Mouse (Mus musculus): ENCODE measurements around the gene Gm4881. TPM values are rescaled to one million over a fixed set of nuclear protein-coding genes. Genes with fewer than 3 reads are reported as not detected.

Gm4881 gene
- polyA plus RNA-seq, 1 experiment = 1.4 TPM

DNA sequence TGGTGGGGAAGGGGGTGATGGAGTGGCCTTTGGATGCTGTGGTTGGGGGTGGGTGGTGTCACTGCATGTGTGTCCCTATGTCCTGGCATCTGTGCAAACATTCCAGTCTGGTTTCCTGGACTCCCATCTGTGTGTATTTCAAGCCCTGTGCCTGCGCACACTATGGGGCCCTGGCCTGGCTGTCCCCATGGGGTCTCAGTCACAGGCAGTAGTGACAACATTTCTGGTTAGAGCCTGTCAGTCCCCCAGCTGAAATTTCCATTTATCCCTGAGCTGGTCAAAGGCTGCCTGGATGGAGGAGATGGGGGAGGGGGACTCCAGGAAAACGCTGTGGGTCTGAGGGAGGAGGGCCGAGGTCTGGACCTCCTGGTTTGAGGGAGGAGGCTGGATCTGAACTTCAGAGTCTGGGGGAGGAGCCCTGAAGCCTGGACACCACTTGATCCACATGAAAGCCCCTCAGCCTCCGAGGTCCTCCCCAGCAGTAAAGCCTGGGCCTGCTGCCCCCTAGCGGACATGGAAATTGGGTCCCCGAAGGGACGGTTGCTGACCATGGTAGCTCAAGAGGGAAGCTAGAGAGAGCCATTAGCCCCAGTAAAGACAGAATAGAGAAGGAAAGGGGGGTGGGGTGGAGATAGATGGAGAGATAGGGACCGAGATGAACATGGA, 5.8 kb upstream of the Gm4881 start:
- peaks cover 4% of the 10 kb centered on the region; the same call in 1 of the 2 replicates for H3K4me1 ChIP-seq (ENCODE audit: control insufficient read depth, insufficient read depth, low read length)
- 10% methylated on average over 8 of the region's 8 CpGs for WGBS
- DNase-seq = peak; percentile 57 to 72
- H3K27me3 ChIP-seq (ENCODE audit: control insufficient read depth, insufficient read depth, low read length) = peaks cover 3% of the 10 kb centered on the region; the same call in 1 of the 2 replicates
- TF ChIP-seq CTCF (IDR thresholded peaks at IDR 0.05; ENCODE audit: borderline replicate concordance, insufficient read depth, low read depth, low read length) (peak; percentile 71; the same call in 1 of the 2 replicates), POLR2A (IDR thresholded peaks at IDR 0.05; ENCODE audit: borderline replicate concordance, insufficient read depth, low read length) (no peak)
- H3K4me3 ChIP-seq (replicated peaks; ENCODE audit: insufficient read depth, low read depth, low read length) = no peak overlapping the region
- H3K27ac ChIP-seq (ENCODE audit: insufficient read depth, low read length) = no peak overlapping the region

DNA sequence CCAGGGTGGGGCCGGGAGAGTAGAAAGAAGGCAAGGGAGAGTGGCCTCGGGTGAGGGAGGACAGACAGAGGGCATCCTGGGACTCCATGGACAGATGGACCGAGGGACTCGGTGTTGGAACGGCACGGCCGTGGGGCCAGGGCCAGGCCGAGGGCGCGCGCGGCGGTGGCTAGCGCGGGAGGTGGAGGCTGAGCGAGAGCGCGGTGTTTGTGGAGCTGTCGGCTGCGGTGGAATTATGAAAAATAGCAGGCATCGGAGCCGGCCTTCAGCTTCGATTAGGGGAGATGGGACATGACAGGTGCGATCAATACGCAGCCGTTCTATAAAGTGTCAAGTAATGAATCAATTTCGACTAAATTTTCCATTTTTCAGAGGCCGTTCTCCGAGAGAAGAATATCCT, 4.5 kb upstream of the Gm4881 start:
- no peak overlapping the region for H3K27ac ChIP-seq (ENCODE audit: insufficient read depth, low read length)
- TF ChIP-seq POLR2A (IDR thresholded peaks at IDR 0.05; ENCODE audit: borderline replicate concordance, insufficient read depth, low read length) (no peak), CTCF (IDR thresholded peaks at IDR 0.05; ENCODE audit: borderline replicate concordance, insufficient read depth, low read depth, low read length) (no peak)
- peaks cover 11% of the 10 kb centered on the region; the same call in 1 of the 2 replicates for H3K4me1 ChIP-seq (ENCODE audit: control insufficient read depth, insufficient read depth, low read length)
- peaks cover 5% of the 10 kb centered on the region; the same call in 1 of the 2 replicates for H3K27me3 ChIP-seq (ENCODE audit: control insufficient read depth, insufficient read depth, low read length)
- peak in 1 of 2 experiments; percentile 38 for DNase-seq
- H3K4me3 ChIP-seq (replicated peaks; ENCODE audit: insufficient read depth, low read depth, low read length) = peak overlapping the region; percentile 54
- WGBS = 3% methylated on average over 29 of the region's 29 CpGs

DNA sequence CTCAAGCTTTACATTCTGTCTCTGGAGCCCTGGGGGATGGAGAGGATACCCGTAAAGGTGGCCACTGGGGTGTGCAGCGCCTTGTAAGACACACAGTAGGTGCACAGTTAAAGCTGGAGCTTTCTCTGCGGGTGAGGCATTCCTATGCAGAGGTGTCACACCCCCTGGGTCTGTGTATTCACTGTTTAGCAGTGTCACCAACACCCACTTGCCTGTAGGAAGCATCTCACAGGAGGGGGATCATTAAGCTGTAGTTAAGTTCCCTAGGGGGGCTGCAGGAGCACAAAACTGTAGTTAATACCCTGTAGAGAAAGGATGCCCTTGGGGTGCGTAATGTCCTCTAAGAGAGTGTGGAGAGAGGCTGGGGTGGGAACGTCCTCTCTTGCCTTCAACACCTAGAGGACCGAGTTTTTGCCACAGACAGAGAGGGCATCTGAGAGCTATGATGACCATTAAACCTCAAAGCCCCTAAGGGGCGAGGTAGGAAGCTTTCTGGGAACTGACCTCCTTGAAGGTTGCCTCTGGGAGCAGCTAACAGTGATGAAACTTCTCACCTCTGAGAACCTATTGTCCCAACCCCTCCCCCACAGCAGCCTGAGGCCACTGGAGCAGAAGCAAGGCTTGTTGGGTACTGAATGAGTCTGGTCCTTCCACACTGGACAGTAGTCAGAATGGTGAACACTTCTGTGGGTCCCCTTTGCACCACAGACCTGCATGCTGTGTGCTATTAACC, 3.2 kb upstream of the Gm4881 start:
- peaks cover 8% of the 10 kb centered on the region; the same call in 1 of the 2 replicates for H3K27me3 ChIP-seq (ENCODE audit: control insufficient read depth, insufficient read depth, low read length)
- WGBS = 57% methylated on average over 7 of the region's 7 CpGs
- TF ChIP-seq POLR2A (IDR thresholded peaks at IDR 0.05; ENCODE audit: borderline replicate concordance, insufficient read depth, low read length) (no peak), CTCF (IDR thresholded peaks at IDR 0.05; ENCODE audit: borderline replicate concordance, insufficient read depth, low read depth, low read length) (no peak)

GRCm38 (mm10) chr7:24943641-24944040, 653 bp downstream of the Gm4881 start:
- H3K27me3 ChIP-seq (ENCODE audit: control insufficient read depth, insufficient read depth, low read length) = peaks cover 7% of the 10 kb centered on the region; the same call in 1 of the 2 replicates
- no peak overlapping the region for H3K27ac ChIP-seq (ENCODE audit: insufficient read depth, low read length)
- H3K4me3 ChIP-seq (replicated peaks; ENCODE audit: insufficient read depth, low read depth, low read length) = no peak overlapping the region
- peaks cover 10% of the 10 kb centered on the region; the same call in 1 of the 2 replicates for H3K4me1 ChIP-seq (ENCODE audit: control insufficient read depth, insufficient read depth, low read length)
- no peak for DNase-seq
- 15% methylated on average over 6 of the region's 6 CpGs for WGBS
- TF ChIP-seq CTCF (IDR thresholded peaks at IDR 0.05; ENCODE audit: borderline replicate concordance, insufficient read depth, low read depth, low read length) = no peak
- no peak for TF ChIP-seq POLR2A (IDR thresholded peaks at IDR 0.05; ENCODE audit: borderline replicate concordance, insufficient read depth, low read length)

More for the DNA sequence above, 3.2 kb upstream of the Gm4881 start:
- Histone ChIP-seq H3K27ac (ENCODE audit: insufficient read depth, low read length) (no peak overlapping the region), H3K4me1 (ENCODE audit: control insufficient read depth, insufficient read depth, low read length) (peaks cover 11% of the 10 kb centered on the region; the same call in 1 of the 2 replicates), H3K4me3 (replicated peaks; ENCODE audit: insufficient read depth, low read depth, low read length) (no peak overlapping the region)
- no peak for DNase-seq

GRCm38 (mm10) chr7:24931651-24932050, 12.6 kb downstream of the Gm4881 start:
- Histone ChIP-seq H3K4me3 (replicated peaks; ENCODE audit: insufficient read depth, low read depth, low read length) (no peak overlapping the region), H3K27me3 (ENCODE audit: control insufficient read depth, insufficient read depth, low read length) (peaks cover 8% of the 10 kb centered on the region; the same call in 1 of the 2 replicates), H3K27ac (ENCODE audit: insufficient read depth, low read length) (no peak overlapping the region), H3K4me1 (ENCODE audit: control insufficient read depth, insufficient read depth, low read length) (peaks cover 5% of the 10 kb centered on the region; the same call in 1 of the 2 replicates)
- TF ChIP-seq CTCF (IDR thresholded peaks at IDR 0.05; ENCODE audit: borderline replicate concordance, insufficient read depth, low read depth, low read length) (no peak), POLR2A (IDR thresholded peaks at IDR 0.05; ENCODE audit: borderline replicate concordance, insufficient read depth, low read length) (no peak)
- WGBS = 4% methylated on average over 15 of the region's 15 CpGs
- DNase-seq = no peak

DNA sequence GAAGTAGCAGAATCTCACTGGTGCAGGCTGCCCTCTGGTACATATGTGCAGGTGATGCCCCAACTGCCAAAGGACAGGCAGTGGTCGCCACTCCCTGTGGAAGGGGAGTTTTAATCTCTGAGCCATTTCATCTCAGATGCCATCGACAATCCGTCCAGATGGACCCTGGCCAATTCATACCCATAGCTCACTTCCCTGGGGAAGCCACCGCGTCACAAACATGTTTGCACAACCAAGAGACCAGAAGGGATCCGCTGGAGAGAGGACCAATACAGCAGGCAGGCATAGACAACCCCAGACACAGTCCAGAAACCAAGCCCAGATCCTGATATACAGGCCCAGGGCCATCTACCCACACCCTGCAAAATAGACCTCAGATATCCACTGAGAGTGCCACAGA, 13.8 kb downstream of the Gm4881 start:
- Histone ChIP-seq H3K4me1 (ENCODE audit: control insufficient read depth, insufficient read depth, low read length) (peaks cover 5% of the 10 kb centered on the region; the same call in 1 of the 2 replicates), H3K4me3 (replicated peaks; ENCODE audit: insufficient read depth, low read depth, low read length) (no peak overlapping the region), H3K27ac (ENCODE audit: insufficient read depth, low read length) (no peak overlapping the region), H3K27me3 (ENCODE audit: control insufficient read depth, insufficient read depth, low read length) (peaks cover 8% of the 10 kb centered on the region; the same call in 1 of the 2 replicates)
- TF ChIP-seq POLR2A (IDR thresholded peaks at IDR 0.05; ENCODE audit: borderline replicate concordance, insufficient read depth, low read length) (no peak), CTCF (IDR thresholded peaks at IDR 0.05; ENCODE audit: borderline replicate concordance, insufficient read depth, low read depth, low read length) (no peak)
- DNase-seq = no peak
- WGBS = 25% methylated on average over 6 of the region's 6 CpGs

DNA sequence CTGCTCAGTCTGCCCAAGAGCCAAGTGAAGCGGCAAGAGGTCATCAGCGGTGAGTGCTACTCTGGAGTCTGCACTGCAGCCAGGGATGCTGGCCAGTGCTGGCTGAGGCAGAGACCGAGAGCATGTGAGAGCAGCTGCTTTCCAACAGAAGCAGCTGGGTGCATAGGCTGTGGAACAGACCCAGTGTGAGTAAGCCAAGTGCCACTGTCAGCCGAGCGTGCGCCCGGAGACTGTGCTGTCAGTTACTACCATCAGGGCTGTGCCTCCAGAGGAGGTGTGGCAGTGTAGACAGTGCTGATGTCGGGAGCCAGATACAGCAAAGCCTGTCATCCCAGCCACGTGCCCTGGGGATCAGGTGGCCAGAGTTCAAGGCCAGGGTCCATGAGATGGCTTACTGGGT, 24.6 kb downstream of the Gm4881 start:
- no peak overlapping the region for H3K27ac ChIP-seq (ENCODE audit: insufficient read depth, low read length)
- H3K4me3 ChIP-seq (replicated peaks; ENCODE audit: insufficient read depth, low read depth, low read length) = no peak overlapping the region
- H3K27me3 ChIP-seq (ENCODE audit: control insufficient read depth, insufficient read depth, low read length) = no peaks in the 10 kb centered on the region
- DNase-seq = peak in 1 of 2 experiments; percentile 37
- peaks cover 4% of the 10 kb centered on the region; the same call in 1 of the 2 replicates for H3K4me1 ChIP-seq (ENCODE audit: control insufficient read depth, insufficient read depth, low read length)
- TF ChIP-seq POLR2A (IDR thresholded peaks at IDR 0.05; ENCODE audit: borderline replicate concordance, insufficient read depth, low read length) (no peak), CTCF (IDR thresholded peaks at IDR 0.05; ENCODE audit: borderline replicate concordance, insufficient read depth, low read depth, low read length) (no peak)
- WGBS = 25% methylated on average over 9 of the region's 9 CpGs
